ENCODE assay signal across 25 mouse cellular contexts in the genomic region with DNA sequence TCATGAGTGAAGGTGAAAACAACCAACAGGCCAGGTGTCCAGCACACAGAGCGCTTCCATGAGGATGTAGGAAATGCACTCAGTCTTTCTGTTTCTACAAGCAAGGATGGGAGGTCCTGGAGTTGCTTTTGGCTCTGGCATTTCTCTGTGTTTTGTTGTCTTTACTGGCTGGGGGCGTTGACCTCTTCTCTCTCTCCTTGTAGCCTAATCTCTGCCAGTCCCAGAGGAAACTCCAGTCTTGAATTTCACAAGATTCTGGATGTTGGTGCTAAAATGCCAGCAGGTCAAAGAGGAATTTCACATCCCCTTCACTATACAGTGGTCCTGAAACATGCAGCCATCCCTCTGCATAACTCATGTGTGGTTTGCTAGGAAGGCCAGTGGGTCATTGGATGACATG. TPM values are rescaled to one million over a fixed set of nuclear protein-coding genes. Genes with fewer than 3 reads are reported as not detected.
DNase-seq lines count a peak whose midpoint lies in the region; TF ChIP-seq lines count a peak whose summit lies in the region.
"Had no signal": no experiment of that assay in that cellular context is flagged by ENCODE, and none has a peak within 500 bp of the region (broad histone marks: within the 10 kb centered on the region; RNA-seq: fewer than 3 reads in every experiment).

No protein-coding gene starts in this region.

- DNase-seq in heart, adult 11 months, result peak; percentile 78
- no peak for DNase-seq in heart, postnatal 36 days
- peak; percentile 78 for DNase-seq in liver, adult 2 months (ENCODE audit: extremely low read depth, low read depth, low spot score)
- DNase-seq in liver, result no peak
- peak; percentile 20 for DNase-seq in yolk sac, embryonic 10.5 days (ENCODE audit: low spot score)
- DNase-seq in spleen, postnatal 14 days (ENCODE audit: low spot score in 2 of 2), result no peak
- DNase-seq: adrenal gland, adult 2 months; adrenal gland, postnatal 10 days; adrenal gland, postnatal 25 days; B cell, adult 2 months; cerebellum, adult 11-12 months; cerebellum, adult 2 months; cerebellum, adult 9-10 months; cerebellum, postnatal 10 days; cerebellum, postnatal 25 days; forebrain, postnatal 0 days had no signal

- H3K4me3 ChIP-seq in liver, adult 2 months (ENCODE audit: insufficient read depth, low read depth, low read length), result no peak overlapping the region; the same call in 1 of the 2 replicates
- H3K4me3 ChIP-seq: embryonic facial prominence, embryonic 10.5 days; embryonic facial prominence, embryonic 12.5 days; forebrain, embryonic 13.5 days; forebrain, embryonic 15.5 days had no signal

- intact Hi-C loops in heart, postnatal 36 days (cut with DNase I), result loop anchor here (10.0 kb wide), 1 partner anchor 746 kb away; the partner anchor contains the start of gene Sst

- no peaks in the 10 kb centered on the region for H3K79me2 ChIP-seq in liver, adult 2 months (ENCODE audit: control insufficient read depth, insufficient read depth, low read length)

- peak overlapping the region; percentile 79 for H3K27ac ChIP-seq in liver, adult 2 months (replicated peaks; ENCODE audit: insufficient read depth, low read depth, low read length)
- H3K27ac ChIP-seq: embryonic facial prominence, embryonic 10.5 days; embryonic facial prominence, embryonic 12.5 days; forebrain, embryonic 13.5 days; forebrain, embryonic 15.5 days had no signal

- H3K36me3 ChIP-seq in liver, adult 2 months (ENCODE audit: control insufficient read depth, insufficient read depth, low read length), result no peaks in the 10 kb centered on the region
- H3K36me3 ChIP-seq: embryonic facial prominence, embryonic 10.5 days; embryonic facial prominence, embryonic 12.5 days; forebrain, embryonic 15.5 days; G1E had no signal

- peaks cover 21% of the 10 kb centered on the region for H3K4me1 ChIP-seq in liver, adult 2 months (ENCODE audit: control insufficient read depth, insufficient read depth, low read length)
- H3K4me1 ChIP-seq: embryonic facial prominence, embryonic 12.5 days; forebrain, embryonic 13.5 days; forebrain, embryonic 15.5 days had no signal

- no peaks in the 10 kb centered on the region for H3K27me3 ChIP-seq in liver, adult 2 months (ENCODE audit: control insufficient read depth, insufficient read depth, low read length)
- H3K27me3 ChIP-seq: embryonic facial prominence, embryonic 12.5 days; forebrain, embryonic 13.5 days; forebrain, embryonic 15.5 days; Patski had no signal

- no peak for TF ChIP-seq POLR2A in liver, adult 2 months (IDR thresholded peaks at IDR 0.05; ENCODE audit: extremely low read depth, insufficient read depth, low read length)

- no peak overlapping the region; the same call in 1 of the 2 replicates for H3K9ac ChIP-seq in liver, adult 2 months (ENCODE audit: low read depth, low read length)
- H3K9ac ChIP-seq: embryonic facial prominence, embryonic 12.5 days; forebrain, embryonic 13.5 days; forebrain, embryonic 15.5 days; forebrain, postnatal 0 days had no signal

- WGBS in liver, adult 2 months, result 52% methylated on average over 2 of the region's 2 CpGs

- TF ChIP-seq CTCF in liver, adult 2 months (IDR thresholded peaks at IDR 0.05; ENCODE audit: low read depth, low read length), result no peak

RNA-seq across cellular contexts. Expression of gene Adipoq, which starts 2.6 kb away (rescaled TPM):
- 10 to 100 TPM in 1 of 2 experiments, 1 to 10 TPM in 1; 3.7 to 11.8 TPM for total RNA-seq in heart, postnatal 36 days (2021)
- total RNA-seq in liver, adult 2 months (2014; rRNA removed), result 0.87 and 1.2 TPM in 2 replicates
- 0.09 TPM in 1 of 2 replicates, not detected in the other for polyA plus RNA-seq in liver, adult 2 months (2012; rRNA removed)
- polyA plus RNA-seq: activated CD4-positive, CD25-positive, alpha-beta regulatory T cell, adult 4 months; CD4-positive, CD25-positive, alpha-beta regulatory T cell, adult 4 months; embryonic facial prominence, embryonic 10.5 days; embryonic facial prominence, embryonic 12.5 days; forebrain, embryonic 11.5 days; forebrain, embryonic 13.5 days; forebrain, embryonic 15.5 days; forebrain, postnatal 0 days; G1E; Patski had no signal

RNA-seq across cellular contexts. Expression of gene Rfc4, which starts 21.4 kb away (rescaled TPM):
- 1 to 10 TPM; 5.7 to 7.2 TPM for total RNA-seq in heart, postnatal 36 days (2021)
- total RNA-seq in liver, adult 2 months (2014; rRNA removed), result 5.2 and 5.3 TPM in 2 replicates
- polyA plus RNA-seq in liver, adult 2 months (2012; rRNA removed), result 0.32 TPM in 1 of 2 replicates, not detected in the other
- polyA plus RNA-seq: adrenal gland, adult 2 months had no signal

RNA-seq across cellular contexts. Expression of gene Eif4a2, which starts 41.7 kb away (rescaled TPM):
- total RNA-seq in heart, postnatal 36 days (2021), result 100 to 1,000 TPM; 379 to 387 TPM
- total RNA-seq in liver, adult 2 months (2014; rRNA removed), result 325 and 412 TPM in 2 replicates
- polyA plus RNA-seq in liver, adult 2 months (2012; rRNA removed), result 64.4 and 75.9 TPM in 2 replicates

Comparison
In these comparisons a context has a peak if more than half of its experiments do, and no peak if none do; other contexts are left out.
1. DNase-seq: peak in heart, adult 11 months (single experiment), liver, adult 2 months (single experiment) and yolk sac, embryonic 10.5 days (single experiment); none in heart, postnatal 36 days (0 of 2), liver (single experiment) and spleen, postnatal 14 days (0 of 2).